Mouse (Mus musculus) intestine, embryonic 15.5 days (tissue): Measurements from ENCODE around the gene Gbp3. TPM values are rescaled to one million over a fixed set of nuclear protein-coding genes. Genes with fewer than 3 reads are reported as not detected.
"Not testable (repeated sequence)": the region's sequence is repeated elsewhere in the genome, so short reads cannot be mapped to it uniquely, and the experiment has no call there.

Experiments used
- ATAC-seq: fragments of 200-750 bp; cut with Nextera tagmentation; 2 replicates; pipeline ENCODE4 v1.8.0; 2017; ENCODE audit warnings: moderate TSS enrichment, moderate library complexity
- H3K27ac ChIP-seq: fragments of 300-500 bp; sonication (generic); 2 replicates; pipeline ENCODE4 v1.5.1; 2015; ENCODE audit warnings: mild to moderate bottlenecking, inconsistent platforms
- H3K27me3 ChIP-seq: fragments of 300-500 bp; sonication (generic); replicated peaks from 2 replicates; pipeline ENCODE4 v1.6.1; 2015; ENCODE audit warnings: inconsistent platforms
- H3K36me3 ChIP-seq: fragments of 300-500 bp; sonication (generic); 2 replicates; pipeline ENCODE4 v1.6.1; 2015; ENCODE audit warnings: inconsistent platforms
- H3K4me1 ChIP-seq: fragments of 300-500 bp; sonication (generic); replicated peaks from 2 replicates; pipeline ENCODE4 v1.6.1; 2015; ENCODE audit warnings: inconsistent platforms
- H3K4me2 ChIP-seq: fragments of 300-500 bp; sonication (generic); replicated peaks from 2 replicates; pipeline ENCODE4 v1.6.1; 2015; ENCODE audit warnings: mild to moderate bottlenecking, inconsistent platforms
- H3K4me3 ChIP-seq: fragments of 300-500 bp; sonication (generic); replicated peaks from 2 replicates; pipeline ENCODE4 v1.5.1; 2015; ENCODE audit warnings: inconsistent platforms
- H3K9ac ChIP-seq: fragments of 300-500 bp; sonication (generic); 2 replicates; pipeline ENCODE4 v1.6.1; 2015; ENCODE audit warnings: inconsistent platforms
- H3K9me3 ChIP-seq: fragments of 300-500 bp; sonication (generic); 2 replicates; pipeline ENCODE4 v1.6.1; 2016; ENCODE audit warnings: inconsistent platforms
- WGBS: fragments of 180-500 bp; shearing (Covaris S2); methylation state at CpG from one replicate; pipeline ENCODE4 v1.1.7; 2015; 5-methylcytosine and 5-hydroxymethylcytosine counted together
- polyA plus RNA-seq: library from polyadenylated mRNA; unstranded; fragments of >200 nt; fragmentation: Nextera tagmentation; extraction: Ambion mirVana; gene quantifications from 2 replicates; pipeline ENCODE4 v1.2.1, GENCODE M21; 2015

Gbp3 gene
- polyA plus RNA-seq, 1 experiment from 2014 or later: 2.7 TPM

DNA sequence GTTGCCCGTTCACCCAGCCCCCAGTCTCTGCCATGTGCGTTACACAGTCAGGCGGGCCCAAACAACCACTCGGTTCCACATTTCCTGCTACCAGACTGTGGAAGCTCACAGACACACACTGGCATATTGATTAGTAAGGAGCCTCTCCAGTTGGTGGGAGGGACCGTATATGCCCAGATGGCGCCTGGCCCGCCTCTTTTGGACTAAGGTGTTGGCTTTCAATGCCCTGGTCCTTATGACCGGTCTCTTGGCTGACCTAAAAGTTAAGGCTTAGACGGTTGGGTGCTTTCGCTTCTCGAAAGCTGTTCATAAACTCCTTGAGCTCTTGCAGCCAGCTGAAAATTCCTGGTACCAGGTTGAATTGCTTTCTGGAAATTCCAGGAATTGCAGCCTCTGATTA is 4.2 kb upstream of the Gbp3 start:
- WGBS: 87% methylated on average over 11 of the region's 11 CpGs
- Histone ChIP-seq H3K27ac (no peak overlapping the region), H3K9me3 (no peaks in the 10 kb centered on the region), H3K27me3 (no peaks in the 10 kb centered on the region), H3K4me2 (no peak overlapping the region), H3K4me3 (no peak overlapping the region), H3K36me3 (no peaks in the 10 kb centered on the region), H3K9ac (no peak overlapping the region), H3K4me1 (no peaks in the 10 kb centered on the region)
- no peak for ATAC-seq

GRCm38 (mm10) chr3:142560296-142560948 is 596 bp downstream of the Gbp3 start:
- 13% methylated on average over 12 of the region's 12 CpGs for WGBS

DNA sequence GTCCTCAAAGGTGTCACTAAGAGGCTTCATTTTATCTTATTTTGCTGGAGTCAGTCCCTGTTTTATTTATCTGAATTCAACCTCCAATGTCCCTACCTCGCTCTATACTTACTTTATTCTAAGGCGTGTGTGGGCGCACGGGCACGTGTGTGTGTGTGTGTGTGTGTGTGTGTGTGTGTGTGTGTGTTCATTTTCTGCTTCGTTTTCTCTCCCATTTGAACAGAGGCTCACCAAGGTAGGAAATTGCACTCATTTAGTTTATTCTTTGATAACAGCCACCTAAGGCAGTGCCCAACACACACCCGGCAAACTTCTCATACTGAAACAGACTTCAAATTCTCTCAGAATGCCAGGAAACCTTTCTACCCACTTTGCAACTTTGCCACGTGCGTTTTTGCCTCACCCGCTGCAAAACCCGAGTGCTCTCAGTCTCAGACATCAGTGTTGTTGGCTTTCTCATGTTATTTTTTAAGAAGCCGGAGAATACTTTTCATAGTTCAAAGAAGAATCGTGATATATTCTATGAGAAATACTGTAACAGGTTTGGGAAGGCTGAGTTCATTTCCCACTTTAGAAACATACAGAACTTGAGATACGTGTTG is 1.3 kb downstream of the Gbp3 start:
- Histone ChIP-seq H3K9ac (no peak overlapping the region), H3K4me2 (no peak overlapping the region; the same call in 1 of the 2 replicates), H3K27me3 (no peaks in the 10 kb centered on the region), H3K4me3 (no peak overlapping the region), H3K9me3 (no peaks in the 10 kb centered on the region), H3K4me1 (no peaks in the 10 kb centered on the region), H3K36me3 (no peaks in the 10 kb centered on the region), H3K27ac (no peak overlapping the region)
- ATAC-seq: 0 out of 2 replicates have a peak, but pooled peaks have one; percentile 10
- WGBS: 85% methylated on average over 14 of the region's 14 CpGs

More at GRCm38 (mm10) chr3:142560296-142560948, 596 bp downstream of the Gbp3 start:
- Histone ChIP-seq H3K4me3 (peak overlapping the region; percentile 35), H3K4me1 (no peaks in the 10 kb centered on the region), H3K27me3 (no peaks in the 10 kb centered on the region), H3K4me2 (peak overlapping the region; percentile 63), H3K9me3 (no peaks in the 10 kb centered on the region), H3K9ac (peak overlapping the region; percentile 30; the same call in 1 of the 2 replicates), H3K36me3 (no peaks in the 10 kb centered on the region), H3K27ac (no peak overlapping the region)
- peak; percentile 79 for ATAC-seq

GRCm38 (mm10) chr3:142561666-142562065 is 1.8 kb downstream of the Gbp3 start:
- Histone ChIP-seq H3K4me1 (no peaks in the 10 kb centered on the region), H3K9ac (no peak overlapping the region), H3K4me2 (no peak overlapping the region), H3K9me3 (no peaks in the 10 kb centered on the region), H3K27ac (no peak overlapping the region), H3K27me3 (no peaks in the 10 kb centered on the region), H3K36me3 (no peaks in the 10 kb centered on the region), H3K4me3 (no peak overlapping the region)
- 79% methylated on average over 7 of the region's 7 CpGs for WGBS
- ATAC-seq: no peak

- H3K9ac ChIP-seq, ATAC-seq, H3K4me2 ChIP-seq, H3K36me3 ChIP-seq, H3K27me3 ChIP-seq, H3K27ac ChIP-seq, H3K4me3 ChIP-seq, H3K4me1 ChIP-seq, H3K9me3 ChIP-seq: not testable (repeated sequence)
- WGBS: 65% methylated on average over 5 of the region's 5 CpGs
These were observed 7.7 kb downstream of the Gbp3 start for GRCm38 (mm10) chr3:142567490-142567889.

GRCm38 (mm10) chr3:142570738-142571137 is 10.9 kb downstream of the Gbp3 start:
- ATAC-seq: no peak
- Histone ChIP-seq H3K4me2 (no peak overlapping the region), H3K36me3 (no peaks in the 10 kb centered on the region), H3K9me3 (no peaks in the 10 kb centered on the region), H3K27ac (no peak overlapping the region), H3K9ac (no peak overlapping the region), H3K4me3 (no peak overlapping the region), H3K4me1 (no peaks in the 10 kb centered on the region), H3K27me3 (no peaks in the 10 kb centered on the region)
- WGBS: 91% methylated on average over 4 of the region's 4 CpGs

DNA sequence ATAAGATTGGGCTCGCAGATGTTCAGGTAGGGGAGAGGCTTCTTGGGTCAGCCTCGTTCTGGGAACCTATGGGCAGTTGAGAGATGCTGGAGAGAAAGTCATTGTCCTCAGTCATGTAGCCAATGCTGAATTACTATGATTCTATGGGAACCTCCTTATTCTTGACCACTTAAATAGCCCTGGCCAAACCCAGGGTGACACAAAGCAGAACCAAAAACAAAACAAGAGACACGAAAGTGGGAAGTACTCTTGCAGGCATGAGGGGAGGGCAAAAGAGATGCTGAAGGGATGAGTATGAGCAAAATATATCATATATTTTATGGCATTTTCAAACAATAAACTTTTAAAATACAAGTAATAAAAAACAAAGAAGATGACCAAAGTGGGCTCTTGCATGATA is 17.3 kb downstream of the Gbp3 start:
- no peak for ATAC-seq
- no peaks in the 10 kb centered on the region for H3K36me3 ChIP-seq
- H3K4me3 ChIP-seq: no peak overlapping the region
- H3K4me2 ChIP-seq: no peak overlapping the region
- no peak overlapping the region for H3K9ac ChIP-seq
- H3K9me3 ChIP-seq: no peaks in the 10 kb centered on the region
- H3K27me3 ChIP-seq: no peaks in the 10 kb centered on the region
- WGBS: 81% methylated on average over 3 of the region's 3 CpGs
- H3K27ac ChIP-seq: no peak overlapping the region
- H3K4me1 ChIP-seq: no peaks in the 10 kb centered on the region

DNA sequence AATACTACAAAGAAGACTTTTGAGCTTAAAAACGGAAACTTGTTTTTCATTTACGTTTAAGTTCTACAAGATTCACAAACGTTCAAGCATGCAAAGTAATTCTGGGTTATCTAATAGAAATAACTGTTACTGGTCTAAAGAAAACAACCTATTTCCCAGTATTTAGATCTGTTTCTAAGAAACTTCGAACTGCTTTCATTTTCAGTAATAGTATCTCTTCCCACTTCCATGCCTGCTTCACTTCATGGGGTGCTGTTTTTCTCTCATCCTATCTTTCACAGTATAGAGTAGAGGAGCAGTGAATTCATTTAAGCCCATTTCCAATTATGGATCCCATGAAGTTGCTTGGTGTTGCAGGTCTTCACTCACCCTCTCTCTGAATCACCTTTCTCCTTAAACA is 18.5 kb downstream of the Gbp3 start:
- 89% methylated on average over 4 of the region's 4 CpGs for WGBS
- no peak for ATAC-seq
- H3K4me3 ChIP-seq: no peak overlapping the region

DNA sequence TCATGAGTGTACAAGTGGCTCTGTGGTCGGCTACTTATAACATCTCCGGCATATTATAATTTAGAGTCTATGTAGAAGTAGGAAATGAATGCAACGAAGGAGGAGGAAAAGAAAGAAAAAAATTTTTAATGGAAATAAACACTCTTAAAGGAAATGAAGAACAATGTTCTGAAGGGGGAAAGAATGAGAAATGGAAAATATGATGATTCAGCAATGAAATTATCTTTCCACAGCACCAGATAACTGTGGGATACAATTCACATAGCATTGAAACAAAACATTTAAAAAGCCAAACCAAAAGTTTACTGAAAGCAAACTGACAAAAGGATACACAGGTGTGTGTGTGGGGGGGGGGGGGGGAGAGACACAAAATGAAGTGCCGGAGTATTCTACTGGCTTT is 23.2 kb downstream of the Gbp3 start:
- H3K9me3 ChIP-seq: no peaks in the 10 kb centered on the region
- no peaks in the 10 kb centered on the region for H3K36me3 ChIP-seq
- 90% methylated on average over 4 of the region's 4 CpGs for WGBS
- no peaks in the 10 kb centered on the region for H3K27me3 ChIP-seq
- no peaks in the 10 kb centered on the region for H3K4me1 ChIP-seq
- ATAC-seq: no peak
- no peak overlapping the region for H3K27ac ChIP-seq
- no peak overlapping the region for H3K4me3 ChIP-seq
- no peak overlapping the region for H3K4me2 ChIP-seq
- no peak overlapping the region for H3K9ac ChIP-seq

More for the DNA sequence above, 18.5 kb downstream of the Gbp3 start:
- H3K36me3 ChIP-seq: no peaks in the 10 kb centered on the region
- H3K9me3 ChIP-seq: no peaks in the 10 kb centered on the region
- H3K27ac ChIP-seq: no peak overlapping the region
- no peaks in the 10 kb centered on the region for H3K4me1 ChIP-seq
- H3K9ac ChIP-seq: no peak overlapping the region
- no peaks in the 10 kb centered on the region for H3K27me3 ChIP-seq
- no peak overlapping the region for H3K4me2 ChIP-seq

DNA sequence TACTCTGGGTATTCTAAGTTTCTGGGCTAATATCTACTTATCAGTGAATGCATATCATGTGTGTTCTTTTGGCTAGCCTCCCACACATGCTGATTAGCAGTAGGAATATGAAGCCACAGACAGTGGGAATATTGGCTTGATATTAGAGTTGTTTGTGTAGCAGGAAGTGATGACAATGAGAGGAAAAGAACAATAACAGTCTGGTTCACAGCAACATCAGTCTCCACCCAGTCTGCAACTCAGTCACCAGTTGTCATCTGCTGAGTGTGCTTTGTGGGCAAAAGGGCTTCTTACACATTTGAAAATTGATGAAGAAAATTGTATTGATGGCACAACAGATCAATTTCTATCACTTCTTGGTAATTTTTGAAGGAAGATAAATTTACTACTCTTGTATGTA is 27.6 kb downstream of the Gbp3 start:
- H3K27me3 ChIP-seq: no peaks in the 10 kb centered on the region
- H3K9me3 ChIP-seq: no peaks in the 10 kb centered on the region
- H3K4me3 ChIP-seq: no peak overlapping the region
- no peak overlapping the region for H3K4me2 ChIP-seq
- no peak for ATAC-seq
- H3K36me3 ChIP-seq: no peaks in the 10 kb centered on the region
- no peaks in the 10 kb centered on the region for H3K4me1 ChIP-seq
- no peak overlapping the region for H3K27ac ChIP-seq
- H3K9ac ChIP-seq: no peak overlapping the region

GRCm38 (mm10) chr3:142588888-142589287 is 29.1 kb downstream of the Gbp3 start:
- Histone ChIP-seq H3K9me3 (no peaks in the 10 kb centered on the region), H3K27ac (no peak overlapping the region), H3K36me3 (no peaks in the 10 kb centered on the region), H3K4me1 (no peaks in the 10 kb centered on the region), H3K4me2 (no peak overlapping the region), H3K9ac (no peak overlapping the region), H3K4me3 (no peak overlapping the region), H3K27me3 (no peaks in the 10 kb centered on the region)
- ATAC-seq: no peak
- 68% methylated on average over 2 of the region's 2 CpGs for WGBS

DNA sequence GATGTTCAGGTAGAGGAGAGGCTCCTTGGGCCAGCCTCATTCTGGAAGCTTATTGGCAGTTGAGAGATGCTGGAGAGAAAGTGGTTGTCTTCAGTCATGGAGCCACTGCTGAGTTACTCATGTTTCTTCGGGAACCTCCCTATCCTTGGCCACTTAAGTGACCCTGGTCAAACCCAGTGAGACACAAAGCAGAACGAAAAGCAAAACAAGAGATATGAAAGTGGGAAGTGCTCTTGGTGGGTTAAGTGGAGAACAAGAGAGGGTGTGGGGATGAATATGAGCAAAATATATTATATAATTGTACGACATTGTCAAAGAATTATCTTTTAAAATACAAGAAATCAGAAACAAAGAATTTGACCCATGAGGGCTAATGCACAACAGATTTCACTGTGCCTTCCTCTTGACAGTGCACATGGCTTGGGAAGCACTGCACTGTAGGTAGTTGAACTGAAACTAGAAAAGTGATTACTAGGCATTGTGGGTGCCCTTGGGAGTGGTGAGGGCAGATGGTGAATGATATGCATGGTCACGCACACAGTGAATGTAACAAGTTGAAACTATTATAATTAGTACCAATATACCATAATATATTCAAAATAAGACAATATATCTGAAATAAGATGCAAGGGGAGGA is 30.7 kb downstream of the Gbp3 start:
- H3K4me3 ChIP-seq: no peak overlapping the region
- no peak overlapping the region for H3K27ac ChIP-seq
- no peaks in the 10 kb centered on the region for H3K27me3 ChIP-seq
- H3K36me3 ChIP-seq: no peaks in the 10 kb centered on the region
- 79% methylated on average over 4 of the region's 4 CpGs for WGBS
- H3K9me3 ChIP-seq: no peaks in the 10 kb centered on the region
- H3K4me2 ChIP-seq: no peak overlapping the region
- no peak overlapping the region for H3K9ac ChIP-seq
- no peak for ATAC-seq
- H3K4me1 ChIP-seq: no peaks in the 10 kb centered on the region

DNA sequence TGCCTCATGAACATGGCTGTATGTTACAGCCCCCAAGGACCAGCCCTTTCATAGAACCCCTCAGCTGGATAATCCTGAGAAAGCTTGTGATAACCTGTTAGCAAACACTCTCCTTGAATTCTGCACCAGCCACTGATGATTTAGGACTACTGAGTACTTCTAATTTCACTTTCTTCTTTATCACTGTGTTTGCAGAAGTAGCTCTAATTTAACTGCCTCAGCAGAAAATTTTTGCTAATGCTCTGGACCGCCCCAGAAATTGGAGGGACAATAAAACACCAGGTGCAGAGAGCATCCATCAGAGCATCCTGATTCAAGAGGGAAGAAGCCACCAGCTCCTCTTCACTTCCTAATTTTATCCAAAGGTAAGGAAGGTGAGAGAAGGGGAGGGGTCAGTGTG is 34.7 kb downstream of the Gbp3 start, which contains the start of gene Gbp2b:
Gene Gbp2b (plus strand): TSS at position 301 of the 400 bp plus-strand sequence.
- no peak within 1 kb of the TSS for H3K9ac ChIP-seq
- no peaks in the 10 kb centered on the region for H3K9me3 ChIP-seq
- H3K4me2 ChIP-seq: no peak within 1 kb of the TSS
- H3K36me3 ChIP-seq: no peaks in the 10 kb centered on the region
- no peak within 1 kb of the TSS for H3K27ac ChIP-seq
- H3K27me3 ChIP-seq: no peaks in the 10 kb centered on the region
- ATAC-seq: no peak
- H3K4me3 ChIP-seq: no peak within 1 kb of the TSS
- H3K4me1 ChIP-seq: no peaks in the 10 kb centered on the region
- WGBS: 48% methylated on average over 1 of the region's 1 CpGs
